Mouse (Mus musculus) kidney, embryonic 14.5 days (tissue): ENCODE measurements around the gene Il17ra. TPM values are rescaled to one million over a fixed set of nuclear protein-coding genes. Genes with fewer than 3 reads are reported as not detected.

Experiments
- ATAC-seq: fragments of 200-750 bp; cut with Nextera tagmentation; 2 replicates; pipeline ENCODE4 v1.8.0; 2017; ENCODE audit warnings: moderate number of reproducible peaks, mild to moderate bottlenecking, moderate TSS enrichment, moderate library complexity; ENCODE audit not compliant: low FRiP score, low TSS enrichment
- H3K27ac ChIP-seq: fragments of 300-500 bp; sonication (generic); 2 replicates; pipeline ENCODE4 v1.5.1; 2014; ENCODE audit warnings: low read depth, mild to moderate bottlenecking, low read length, moderate library complexity, mixed read lengths
- H3K27me3 ChIP-seq: fragments of 300-500 bp; sonication (generic); 2 replicates; pipeline ENCODE4 v1.6.1; 2014; ENCODE audit warnings: mild to moderate bottlenecking, low read length; ENCODE audit not compliant: control insufficient read depth, insufficient read depth
- H3K36me3 ChIP-seq: fragments of 300-500 bp; sonication (generic); 2 replicates; pipeline ENCODE4 v1.6.1; 2014; ENCODE audit warnings: low read length, mixed read lengths; ENCODE audit not compliant: control insufficient read depth, insufficient read depth
- H3K4me1 ChIP-seq: fragments of 300-500 bp; sonication (generic); 2 replicates; pipeline ENCODE4 v1.6.1; 2014; ENCODE audit warnings: low read length, mixed read lengths; ENCODE audit not compliant: control insufficient read depth, insufficient read depth
- H3K4me2 ChIP-seq: fragments of 300-500 bp; sonication (generic); replicated peaks from 2 replicates; pipeline ENCODE4 v1.6.1; 2014; ENCODE audit warnings: low read depth, mild to moderate bottlenecking, low read length
- H3K4me3 ChIP-seq: fragments of 300-500 bp; sonication (generic); 2 replicates; pipeline ENCODE4 v1.5.1; 2014; ENCODE audit warnings: mild to moderate bottlenecking, low read length
- H3K9ac ChIP-seq: fragments of 300-500 bp; sonication (generic); 2 replicates; pipeline ENCODE4 v1.6.1; 2014; ENCODE audit warnings: low read depth, mild to moderate bottlenecking, low read length, moderate library complexity
- H3K9me3 ChIP-seq: fragments of 300-500 bp; sonication (generic); 2 replicates; pipeline ENCODE4 v1.6.1; 2016; ENCODE audit warnings: low read length; ENCODE audit not compliant: control insufficient read depth
- WGBS: fragments of 180-500 bp; shearing (Covaris S2); extraction: QIAGEN DNeasy Blood & Tissue Kit; methylation state at CpG from one replicate; pipeline ENCODE4 v1.1.7; 2014; 5-methylcytosine and 5-hydroxymethylcytosine counted together
- polyA plus RNA-seq: library from polyadenylated mRNA; unstranded; fragments of >200 nt; fragmentation: Nextera tagmentation; extraction: Ambion mirVana; gene quantifications from 2 replicates; pipeline ENCODE4 v1.2.1, GENCODE M21; 2014

The Il17ra gene
- polyA plus RNA-seq, 1 experiment from 2014 or later = 2.3 TPM

DNA sequence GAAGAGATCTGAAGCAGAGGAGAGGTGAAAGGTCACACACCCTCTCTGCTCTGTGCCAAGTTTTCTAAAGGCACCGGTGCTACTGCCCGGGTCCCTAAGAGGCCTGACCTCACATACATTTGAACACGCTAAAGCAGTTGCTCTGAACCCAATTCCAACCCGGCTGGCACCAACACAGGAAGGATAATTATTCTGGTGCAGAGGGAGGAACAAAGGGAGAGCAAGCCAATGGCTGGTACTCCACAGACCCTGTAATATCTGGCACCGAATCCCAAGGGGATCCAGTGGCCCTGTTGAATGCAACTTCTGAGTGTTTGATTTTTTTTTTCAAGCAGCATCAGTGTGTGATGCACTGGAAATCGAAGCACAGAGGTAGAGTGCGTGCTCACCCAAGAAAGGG lies 28.0 kb downstream of the Il17ra start:
- Histone ChIP-seq H3K27ac (no peak overlapping the region), H3K4me3 (no peak overlapping the region), H3K36me3 (no peaks in the 10 kb centered on the region), H3K4me1 (peaks cover 10% of the 10 kb centered on the region), H3K27me3 (peaks cover 17% of the 10 kb centered on the region), H3K4me2 (no peak overlapping the region), H3K9ac (no peak overlapping the region), H3K9me3 (no peaks in the 10 kb centered on the region)
- ATAC-seq = no peak
- 54% methylated on average over 7 of the region's 7 CpGs for WGBS

DNA sequence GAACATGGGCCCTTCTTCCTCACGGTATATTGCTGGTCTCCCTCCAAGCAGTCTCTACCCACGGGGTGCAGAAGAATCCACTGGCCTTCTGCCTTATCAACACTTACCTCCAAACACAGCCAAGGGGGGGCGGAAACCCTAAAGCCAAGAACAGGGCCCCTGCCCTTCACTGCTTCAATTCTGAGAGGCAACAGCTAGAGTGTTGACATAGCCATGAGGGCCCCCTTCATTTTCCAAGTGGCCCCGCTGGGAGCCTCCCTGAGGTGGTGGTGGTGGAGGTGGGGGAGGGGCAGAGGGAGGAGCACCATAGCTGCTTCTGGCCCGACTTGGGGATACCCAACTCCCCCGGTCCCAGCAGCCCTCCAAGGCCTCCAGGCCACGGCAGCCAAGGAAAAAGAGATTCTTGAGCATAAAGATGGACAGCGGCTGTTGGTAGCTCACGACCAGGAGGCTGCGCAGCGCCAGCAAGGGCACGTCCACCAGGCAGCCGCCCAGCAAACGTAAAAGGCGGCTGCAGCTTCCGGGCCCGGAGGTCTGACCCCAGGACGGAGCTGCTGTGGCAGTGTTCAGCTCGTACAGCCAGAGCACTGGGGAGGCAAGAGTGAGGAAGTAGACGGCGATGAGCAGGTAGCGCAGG lies 28.9 kb downstream of the Il17ra start:
- peaks cover 17% of the 10 kb centered on the region for H3K27me3 ChIP-seq
- no peak overlapping the region for H3K9ac ChIP-seq
- WGBS = 8% methylated on average over 22 of the region's 22 CpGs
- H3K4me2 ChIP-seq = peak overlapping the region; percentile 99
- no peaks in the 10 kb centered on the region for H3K9me3 ChIP-seq
- peak overlapping the region; percentile 66 for H3K4me3 ChIP-seq
- peaks cover 10% of the 10 kb centered on the region for H3K4me1 ChIP-seq
- no peak overlapping the region for H3K27ac ChIP-seq
- ATAC-seq = no peak
- H3K36me3 ChIP-seq = no peaks in the 10 kb centered on the region

DNA sequence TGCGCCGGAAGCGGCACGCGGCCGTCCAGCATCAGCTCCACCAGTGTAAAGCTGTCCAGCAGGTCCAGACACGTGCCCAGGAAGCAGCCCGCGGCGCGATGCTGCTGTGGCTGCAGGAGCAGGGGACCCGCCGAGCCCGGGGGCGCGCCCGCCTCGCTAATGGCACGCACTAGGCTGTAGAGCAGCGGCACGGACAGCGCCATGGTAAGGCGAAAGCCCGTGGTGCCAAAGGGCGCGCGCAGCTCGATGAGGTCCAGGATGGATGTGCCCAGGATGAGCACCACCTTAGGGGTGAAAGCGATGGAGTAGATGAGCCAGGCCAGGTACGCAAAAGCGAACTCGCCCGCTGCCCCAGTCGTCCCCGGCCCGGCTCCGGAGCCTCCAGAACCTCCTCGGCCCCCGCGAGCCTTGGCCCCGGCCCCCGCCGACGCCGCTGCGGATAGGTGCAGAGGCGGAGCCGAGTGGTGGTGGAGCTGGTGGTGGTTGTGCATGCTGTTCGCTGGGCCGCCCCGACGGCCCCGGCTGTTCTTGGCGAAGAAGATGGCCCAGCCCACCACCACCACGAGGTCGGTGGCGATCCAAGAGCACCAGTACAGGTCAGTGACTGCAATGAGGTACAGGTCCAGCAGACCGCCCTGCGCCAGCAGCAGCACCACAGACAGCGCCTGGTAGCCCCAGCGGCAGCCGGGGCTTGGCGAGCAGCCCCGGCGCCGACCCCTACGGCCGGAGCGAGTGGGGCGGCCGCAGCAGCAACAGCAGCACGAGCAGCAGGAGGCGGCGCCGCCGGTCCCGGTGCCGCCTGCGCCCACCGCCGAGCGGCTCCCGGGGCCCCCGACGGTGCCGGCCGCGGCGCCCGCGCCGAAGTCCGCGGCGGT lies 29.7 kb downstream of the Il17ra start:
- H3K9ac ChIP-seq = peak overlapping the region; percentile 55

DNA sequence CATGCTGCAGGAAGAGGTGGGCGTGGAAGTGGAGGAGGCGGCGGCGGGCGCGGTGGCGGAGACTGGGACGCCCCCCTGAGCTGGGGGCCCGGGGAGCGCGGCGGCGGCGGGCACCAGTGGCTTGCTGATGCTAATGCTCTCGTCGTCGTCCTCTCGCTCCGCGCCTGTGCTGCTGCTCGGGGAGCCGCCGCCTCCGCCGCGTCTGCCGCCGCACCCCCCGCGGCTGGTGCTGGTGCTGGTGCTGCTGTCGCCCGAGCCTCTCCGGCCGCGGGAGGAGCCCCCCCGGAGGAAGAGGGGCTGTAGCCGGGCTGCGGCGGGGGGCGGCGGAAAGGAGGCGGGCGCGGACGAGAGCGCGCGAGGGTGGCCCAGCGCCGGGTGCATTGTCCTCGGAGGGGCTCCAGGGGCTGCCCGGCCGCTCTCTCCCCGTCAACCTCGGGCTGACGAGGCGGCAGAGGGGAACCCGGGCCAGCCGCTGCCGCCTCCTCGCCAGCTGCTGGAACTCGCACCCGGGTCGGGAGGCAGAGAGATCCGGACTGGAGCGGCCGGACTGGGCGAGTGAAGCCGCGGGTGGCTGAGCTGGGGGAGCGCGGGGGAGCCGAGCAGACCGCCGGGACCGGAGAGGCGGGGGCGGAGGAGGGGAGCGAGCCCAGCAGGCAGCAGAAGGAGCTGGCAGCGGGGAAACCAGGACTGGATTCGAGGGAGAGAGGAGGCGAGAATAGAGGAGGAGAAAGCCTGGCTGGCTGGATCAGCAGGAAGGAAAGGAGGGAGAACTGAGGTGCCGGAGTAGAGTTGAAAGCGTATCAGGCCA lies 30.5 kb downstream of the Il17ra start, which contains the start of gene Tmem121b:
TSS of gene Tmem121b (minus strand) at position 434 of the 808 bp plus-strand sequence.
- Histone ChIP-seq H3K4me2 (peak within 1 kb of the TSS; percentile 99), H3K4me1 (peaks cover 10% of the 10 kb centered on the region), H3K36me3 (no peaks in the 10 kb centered on the region), H3K4me3 (peak within 1 kb of the TSS; percentile 66), H3K27ac (0 out of 2 replicates have a peak within 1 kb of the TSS, but pooled peaks have one; percentile 24), H3K9me3 (no peaks in the 10 kb centered on the region), H3K27me3 (peaks cover 17% of the 10 kb centered on the region), H3K9ac (peak within 1 kb of the TSS; percentile 55)
- peak; percentile 83 for ATAC-seq
- WGBS = under 1% methylated on average over 68 of the region's 84 CpGs

More for the DNA sequence above, 29.7 kb downstream of the Il17ra start:
- ATAC-seq = peak; percentile 48
- peaks cover 10% of the 10 kb centered on the region for H3K4me1 ChIP-seq
- H3K27me3 ChIP-seq = peaks cover 17% of the 10 kb centered on the region
- under 1% methylated on average over 85 of the region's 95 CpGs for WGBS
- no peaks in the 10 kb centered on the region for H3K36me3 ChIP-seq
- peak overlapping the region; percentile 99 for H3K4me2 ChIP-seq
- no peaks in the 10 kb centered on the region for H3K9me3 ChIP-seq
- H3K4me3 ChIP-seq = peak overlapping the region; percentile 66
- no peak overlapping the region for H3K27ac ChIP-seq

DNA sequence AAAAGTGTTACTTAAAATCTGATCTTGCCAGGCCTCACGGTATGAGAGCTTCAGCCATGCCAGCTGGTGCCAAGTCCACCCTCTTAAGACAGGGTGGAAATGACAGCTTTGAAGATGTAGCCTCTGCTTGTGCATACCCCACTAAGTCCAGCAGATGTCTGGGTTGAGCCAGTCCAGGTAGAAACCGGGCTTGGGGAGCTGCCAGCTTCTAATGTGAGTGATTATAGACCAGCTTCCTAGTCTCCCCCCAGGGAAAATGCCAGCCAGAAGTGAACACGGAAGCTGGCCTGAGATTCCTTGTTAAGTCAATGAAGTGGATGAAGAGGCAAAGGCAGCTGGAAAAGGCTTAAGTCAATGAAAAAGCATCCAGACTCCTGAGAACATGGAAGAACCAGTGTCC lies 33.5 kb downstream of the Il17ra start:
- Histone ChIP-seq H3K9me3 (peaks cover 5% of the 10 kb centered on the region; the same call in 1 of the 2 replicates), H3K9ac (no peak overlapping the region), H3K4me3 (no peak overlapping the region), H3K27me3 (peaks cover 17% of the 10 kb centered on the region), H3K4me2 (no peak overlapping the region), H3K27ac (no peak overlapping the region), H3K4me1 (peaks cover 10% of the 10 kb centered on the region), H3K36me3 (no peaks in the 10 kb centered on the region)
- no peak for ATAC-seq
- WGBS = 73% methylated on average over 3 of the region's 3 CpGs

DNA sequence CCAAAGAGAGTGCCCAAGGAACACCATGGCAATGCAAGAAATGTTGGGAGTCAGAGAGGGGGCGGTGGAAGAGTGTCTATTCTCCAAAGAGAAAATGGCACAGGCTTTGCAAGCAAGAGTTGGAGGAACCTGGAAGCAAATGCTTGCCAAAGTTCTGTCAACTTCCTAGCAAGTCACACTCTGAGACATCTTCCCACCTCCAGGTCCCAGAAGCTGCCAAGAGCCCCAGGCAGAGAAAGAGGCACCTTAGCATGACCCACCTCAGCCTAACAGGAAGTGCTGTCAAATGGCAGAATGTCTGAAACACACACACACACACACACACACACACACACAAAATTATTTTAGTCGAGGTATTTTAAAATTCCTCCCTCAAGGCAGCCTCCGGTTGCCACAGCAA lies 41.0 kb downstream of the Il17ra start:
- H3K9ac ChIP-seq = no peak overlapping the region
- H3K4me3 ChIP-seq = no peak overlapping the region
- no peaks in the 10 kb centered on the region for H3K4me1 ChIP-seq
- no peak overlapping the region for H3K4me2 ChIP-seq
- H3K27ac ChIP-seq = no peak overlapping the region
- no peaks in the 10 kb centered on the region for H3K27me3 ChIP-seq
- H3K9me3 ChIP-seq = peaks cover 5% of the 10 kb centered on the region; the same call in 1 of the 2 replicates
- 76% methylated on average over 3 of the region's 3 CpGs for WGBS
- ATAC-seq = no peak
- H3K36me3 ChIP-seq = peaks cover 6% of the 10 kb centered on the region; the same call in 1 of the 2 replicates

DNA sequence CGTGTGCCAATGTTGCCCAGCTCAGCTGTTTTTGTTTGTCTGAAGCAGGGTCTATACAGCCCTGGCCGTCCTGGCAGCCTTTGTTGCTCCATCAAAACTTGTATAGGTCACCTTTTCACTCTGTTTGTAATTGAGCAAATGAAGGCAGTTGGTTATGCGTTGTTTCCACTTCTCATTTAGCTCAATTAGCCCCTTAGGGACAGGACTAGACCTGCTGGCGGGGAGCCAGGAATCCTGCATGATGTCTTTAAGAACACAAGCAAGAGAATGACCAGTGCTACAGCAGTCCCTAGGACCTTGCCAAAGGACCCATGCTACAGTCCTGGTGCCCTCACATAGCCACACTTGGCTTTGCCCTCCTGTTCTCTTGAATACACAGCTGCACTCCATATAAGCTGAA lies 42.5 kb downstream of the Il17ra start:
- no peak for ATAC-seq
- WGBS = 75% methylated on average over 4 of the region's 4 CpGs

DNA sequence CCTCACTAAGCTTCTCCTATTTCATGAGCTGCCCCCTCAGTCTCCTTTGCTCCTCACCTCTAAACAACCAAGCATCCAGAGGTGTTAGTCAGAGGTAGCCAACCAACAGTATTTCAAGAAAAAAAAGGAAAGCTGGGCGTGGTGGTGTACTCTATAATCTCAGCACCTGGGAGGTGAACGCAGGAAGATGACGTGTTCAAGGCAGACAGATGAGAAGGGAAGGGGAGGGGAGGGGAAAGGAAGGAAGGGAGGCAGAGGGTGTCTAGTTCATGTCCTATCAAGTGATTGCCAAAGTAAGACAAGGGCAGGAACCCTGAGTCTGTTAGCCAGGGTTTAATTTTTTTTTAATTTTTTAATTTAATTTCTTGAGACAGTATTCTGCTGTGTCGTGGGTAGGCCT lies 45.6 kb downstream of the Il17ra start:
- no peak for ATAC-seq
- no peaks in the 10 kb centered on the region for H3K27me3 ChIP-seq
- no peaks in the 10 kb centered on the region for H3K9me3 ChIP-seq
- peaks cover 28% of the 10 kb centered on the region for H3K36me3 ChIP-seq
- no peaks in the 10 kb centered on the region for H3K4me1 ChIP-seq
- H3K4me3 ChIP-seq = no peak overlapping the region
- no peak overlapping the region for H3K27ac ChIP-seq
- WGBS = 70% methylated on average over 4 of the region's 4 CpGs
- H3K4me2 ChIP-seq = no peak overlapping the region
- H3K9ac ChIP-seq = no peak overlapping the region

More for the DNA sequence above, 42.5 kb downstream of the Il17ra start:
- no peak overlapping the region for H3K9ac ChIP-seq
- H3K4me2 ChIP-seq = no peak overlapping the region
- no peak overlapping the region for H3K4me3 ChIP-seq
- peaks cover 19% of the 10 kb centered on the region for H3K36me3 ChIP-seq
- H3K27ac ChIP-seq = no peak overlapping the region
- peaks cover 2% of the 10 kb centered on the region; the same call in 1 of the 2 replicates for H3K9me3 ChIP-seq
- H3K4me1 ChIP-seq = no peaks in the 10 kb centered on the region
- H3K27me3 ChIP-seq = no peaks in the 10 kb centered on the region
